Mouse (Mus musculus) CH12.LX (cell line): Measurements from ENCODE around the gene Nr0b2. TPM values are rescaled to one million over a fixed set of nuclear protein-coding genes. Genes with fewer than 3 reads are reported as not detected.

Source experiments
- DNase-seq: peaks from one replicate; pipeline ENCODE4 v3.0.0-alpha.2; 2013; ENCODE audit errors: extremely low read depth
- H3K27ac ChIP-seq: 2 replicates; pipeline ENCODE4 v1.5.1; 2012; ENCODE audit warnings: low read depth, mild to moderate bottlenecking, control low read depth, moderate library complexity; ENCODE audit not compliant: insufficient read depth
- H3K27me3 ChIP-seq: replicated peaks from 2 replicates; pipeline ENCODE3; 2012; ENCODE audit warnings: inconsistent platforms
- H3K36me3 ChIP-seq, 2 experiments: replicated peaks in 1 of 2; 2 replicates each; pipeline versions ENCODE3 to v1.6.1; 2012; ENCODE audit warnings: inconsistent platforms in 1 of 2, low read length in 1 of 2, mild to moderate bottlenecking in 1 of 2, mixed read lengths in 1 of 2, moderate library complexity in 1 of 2; ENCODE audit not compliant: control insufficient read depth in 1 of 2, insufficient read depth in 1 of 2
- H3K4me1 ChIP-seq, 2 experiments: 2 replicates each; pipeline ENCODE4 v1.6.1; 2012; ENCODE audit warnings: inconsistent platforms in 1 of 2, moderate library complexity in 1 of 2; ENCODE audit not compliant: insufficient read depth in 2 of 2, control insufficient read depth in 1 of 2
- H3K4me2 ChIP-seq: 2 replicates; pipeline ENCODE4 v1.6.1; 2012; ENCODE audit warnings: low read depth, mild to moderate bottlenecking, control low read depth; ENCODE audit not compliant: poor library complexity, insufficient read depth, severe bottlenecking
- H3K4me3 ChIP-seq, 3 experiments: fragments of 150-350 bp in 1 of 3; sonication (generic) in 1 of 3; replicated peaks in 1 of 3; 2 replicates each; pipeline versions ENCODE3 to v1.5.1; 2011 to 2012; ENCODE audit warnings: low read depth in 2 of 3, low read length in 2 of 3, mild to moderate bottlenecking in 2 of 3, moderate library complexity in 2 of 3, control low read depth in 1 of 3, improper control_type of control experiment in 1 of 3, inconsistent platforms in 1 of 3, mixed read lengths in 1 of 3; ENCODE audit not compliant: poor library complexity in 1 of 3
- H3K79me2 ChIP-seq: replicated peaks from 2 replicates; pipeline ENCODE4 v1.6.1; 2012; ENCODE audit warnings: mild to moderate bottlenecking, moderate library complexity; ENCODE audit not compliant: control insufficient read depth, poor library complexity, insufficient read depth, severe bottlenecking; ENCODE audit errors: extremely low read depth
- H3K9ac ChIP-seq: 2 replicates; pipeline ENCODE4 v1.6.1; 2012; ENCODE audit warnings: low read depth, mild to moderate bottlenecking, control low read depth, moderate library complexity; ENCODE audit not compliant: insufficient read depth
- H3K9me3 ChIP-seq: replicated peaks from 2 replicates; pipeline ENCODE3; 2012; ENCODE audit warnings: low read length, inconsistent platforms, mixed read lengths
- BHLHE40 ChIP-seq: IDR thresholded peaks from 2 replicates; pipeline ENCODE4 v1.6.1; 2011; ENCODE audit warnings: mild to moderate bottlenecking, low read depth, low read length, improper control_type of control experiment
- CTCF ChIP-seq, 2 experiments: IDR thresholded peaks in 1 of 2; conservative IDR thresholded peaks in 1 of 2; 2 replicates each; pipeline ENCODE4 v1.5.1; 2011 to 2012; ENCODE audit warnings: low read depth in 2 of 2, low read length in 2 of 2, improper control_type of control experiment in 1 of 2, inconsistent platforms in 1 of 2, mild to moderate bottlenecking in 1 of 2, moderate library complexity in 1 of 2
- E2F4 ChIP-seq: IDR thresholded peaks from 2 replicates; pipeline ENCODE4 v1.6.1; 2011; ENCODE audit warnings: low read depth, low read length, improper control_type of control experiment; ENCODE audit not compliant: insufficient replicate concordance
- ELF1 ChIP-seq: IDR thresholded peaks from 2 replicates; pipeline ENCODE4 v1.6.1; 2014; ENCODE audit warnings: low read depth, mild to moderate bottlenecking, inconsistent platforms, low read length, improper control_type of control experiment
- EP300 ChIP-seq: IDR thresholded peaks from 2 replicates; pipeline ENCODE4 v1.6.1; 2011; ENCODE audit warnings: low read length, improper control_type of control experiment
- ETS1 ChIP-seq: conservative IDR thresholded peaks from 2 replicates; pipeline ENCODE4 v1.6.1; 2012; ENCODE audit warnings: low read depth, mild to moderate bottlenecking, inconsistent platforms, low read length, improper control_type of control experiment, moderate library complexity
- GABPA ChIP-seq: IDR thresholded peaks from 2 replicates; pipeline ENCODE4 v1.6.1; 2012; ENCODE audit warnings: low read depth, low read length, improper control_type of control experiment, inconsistent platforms; ENCODE audit not compliant: insufficient replicate concordance
- IRF4 ChIP-seq: IDR thresholded peaks from 2 replicates; pipeline ENCODE4 v1.6.1; 2014; ENCODE audit warnings: low read depth, mild to moderate bottlenecking, inconsistent platforms, low read length, improper control_type of control experiment
- KAT2A ChIP-seq: IDR thresholded peaks from 2 replicates; pipeline ENCODE4 v1.6.1; 2012; ENCODE audit warnings: low read length, improper control_type of control experiment, inconsistent platforms; ENCODE audit not compliant: insufficient replicate concordance
- MAFK ChIP-seq: IDR thresholded peaks from 2 replicates; pipeline ENCODE4 v1.6.1; 2011; ENCODE audit warnings: low read length, improper control_type of control experiment; ENCODE audit not compliant: insufficient replicate concordance
- MAZ ChIP-seq: IDR thresholded peaks from 2 replicates; pipeline ENCODE4 v1.6.1; 2012; ENCODE audit warnings: low read depth, mild to moderate bottlenecking, inconsistent platforms, low read length, improper control_type of control experiment, moderate library complexity
- MXI1 ChIP-seq: IDR thresholded peaks from 2 replicates; pipeline ENCODE4 v1.6.1; 2011; ENCODE audit warnings: mild to moderate bottlenecking, low read depth, low read length, improper control_type of control experiment
- NRF1 ChIP-seq: IDR thresholded peaks from 2 replicates; pipeline ENCODE4 v1.6.1; 2014; ENCODE audit warnings: low read depth, mild to moderate bottlenecking, inconsistent platforms, low read length, improper control_type of control experiment, moderate library complexity
- POLR2A ChIP-seq: IDR thresholded peaks from 2 replicates; pipeline ENCODE4 v1.6.1; 2011; ENCODE audit warnings: low read depth, mild to moderate bottlenecking, improper control_type of control experiment, low read length
- POLR2AphosphoS2 ChIP-seq: IDR thresholded peaks from 2 replicates; pipeline ENCODE4 v1.6.1; 2011; ENCODE audit warnings: low read depth, low read length, improper control_type of control experiment
- RAD21 ChIP-seq: IDR thresholded peaks from 2 replicates; pipeline ENCODE4 v1.6.1; 2011; ENCODE audit warnings: low read depth, mild to moderate bottlenecking, low read length, improper control_type of control experiment, moderate library complexity
- SIN3A ChIP-seq: IDR thresholded peaks from 2 replicates; pipeline ENCODE4 v1.6.1; 2012; ENCODE audit warnings: low read length, improper control_type of control experiment, inconsistent platforms
- SMC3 ChIP-seq: IDR thresholded peaks from 2 replicates; pipeline ENCODE4 v1.6.1; 2011; ENCODE audit warnings: low read depth, low read length, improper control_type of control experiment
- TCF12 ChIP-seq: IDR thresholded peaks from 2 replicates; pipeline ENCODE4 v1.6.1; 2014; ENCODE audit warnings: low read depth, mild to moderate bottlenecking, inconsistent platforms, low read length, improper control_type of control experiment
- USF1 ChIP-seq: IDR thresholded peaks from 2 replicates; pipeline ENCODE4 v1.6.1; 2014; ENCODE audit warnings: low read depth, mild to moderate bottlenecking, inconsistent platforms, low read length, improper control_type of control experiment
- USF2 ChIP-seq: conservative IDR thresholded peaks from 2 replicates; pipeline ENCODE4 v1.6.1; 2011; ENCODE audit warnings: low read depth, low read length, improper control_type of control experiment
- ZC3H11A ChIP-seq: IDR thresholded peaks from 2 replicates; pipeline ENCODE4 v1.6.1; 2012; ENCODE audit warnings: low read depth, mild to moderate bottlenecking, inconsistent platforms, low read length, improper control_type of control experiment
- ZKSCAN1 ChIP-seq: IDR thresholded peaks from 2 replicates; pipeline ENCODE4 v1.6.1; 2012; ENCODE audit warnings: low read depth, inconsistent platforms, low read length, improper control_type of control experiment, borderline replicate concordance
- ZMIZ1 ChIP-seq: IDR thresholded peaks from 2 replicates; pipeline ENCODE4 v1.6.1; 2012; ENCODE audit warnings: low read depth, mild to moderate bottlenecking, inconsistent platforms, low read length, improper control_type of control experiment
- dilution Hi-C: fragments of 300-500 bp; cut with MboI; formaldehyde crosslinking; loops from 2 replicates; pipeline ENCODE4 v1.14.3; 2020; ENCODE audit warnings: low sequenced_read_pairs; ENCODE audit not compliant: extremely low pct_unique_long_range_greater_than_20kb, extremely low pct_ligation_motif_present
- in situ Hi-C: fragments of 300-500 bp; cut with MboI; formaldehyde crosslinking; loops from 3 replicates; pipeline ENCODE4 v1.14.3; 2019; ENCODE audit warnings: low sequenced_read_pairs, low pct_ligation_motif_present, low pct_unique_long_range_greater_than_20kb, mixed read lengths
- polyA plus RNA-seq: library from polyadenylated mRNA; unstranded; fragments of >175 nt; gene quantifications from 2 replicates; pipeline ENCODE4 v1.2.1, GENCODE M21; 2012; ENCODE audit warnings: low read depth; ENCODE audit not compliant: insufficient read length
- total RNA-seq, 2 experiments: library from RNA; depleted of rRNA; stranded (reverse); fragments of 300-350 nt in 1 of 2; fragments of >200 nt in 1 of 2; gene quantifications; 2 replicates each; pipeline ENCODE4 v1.2.3; 2012 to 2014

Nr0b2 gene
- total and polyA plus RNA-seq, 3 experiments = not detected

DNA sequence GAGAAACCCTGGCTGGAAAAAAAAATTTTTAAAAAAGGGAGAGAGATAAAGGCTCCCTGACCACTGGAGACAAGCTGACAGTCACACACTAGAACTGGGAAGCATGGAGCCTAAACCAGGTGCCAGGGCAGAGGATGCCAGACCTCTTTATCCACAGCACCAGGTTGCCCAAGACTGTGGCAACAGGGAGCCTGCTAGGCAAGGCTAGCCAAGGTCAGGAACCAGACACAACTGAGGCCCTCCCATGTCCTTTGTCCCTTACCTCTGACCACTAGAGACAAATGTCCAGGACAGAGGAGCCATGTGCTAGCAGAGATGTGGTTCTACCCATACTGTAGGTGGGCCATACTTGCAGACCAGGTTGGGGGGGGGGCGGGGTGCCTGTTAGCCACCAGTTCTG lies 1.1 kb upstream of the Nr0b2 start:
- H3K9me3 ChIP-seq = peaks cover 5% of the 10 kb centered on the region
- H3K9ac ChIP-seq = no peak overlapping the region
- TF ChIP-seq SMC3 (no peak), GABPA (no peak), EP300 (no peak), TCF12 (no peak), E2F4 (no peak), BHLHE40 (no peak), MXI1 (no peak), ELF1 (no peak), POLR2A (no peak), POLR2AphosphoS2 (no peak), MAZ (no peak), MAFK (no peak), CTCF (conservative IDR thresholded peaks at IDR 0.05 in 1 of 2, IDR thresholded peaks at IDR 0.05 in 1 of 2; ENCODE audit: low read depth in 2 of 2, low read length in 2 of 2) (no peak), ZKSCAN1 (no peak), ZMIZ1 (no peak), ZC3H11A (no peak), USF1 (no peak), SIN3A (no peak), IRF4 (no peak), NRF1 (no peak)
- H3K4me1 ChIP-seq = peaks cover 9 to 10% of the 10 kb centered on the region in 2 experiments
- no peak for DNase-seq
- in situ Hi-C loops = no loop called here
- peaks cover 10% of the 10 kb centered on the region for H3K27me3 ChIP-seq
- no peak overlapping the region for H3K4me2 ChIP-seq
- dilution Hi-C loops = no loop called here
- no peak overlapping the region for H3K4me3 ChIP-seq
- no peaks in the 10 kb centered on the region for H3K36me3 ChIP-seq
- no peaks in the 10 kb centered on the region for H3K79me2 ChIP-seq
- H3K27ac ChIP-seq = no peak overlapping the region

DNA sequence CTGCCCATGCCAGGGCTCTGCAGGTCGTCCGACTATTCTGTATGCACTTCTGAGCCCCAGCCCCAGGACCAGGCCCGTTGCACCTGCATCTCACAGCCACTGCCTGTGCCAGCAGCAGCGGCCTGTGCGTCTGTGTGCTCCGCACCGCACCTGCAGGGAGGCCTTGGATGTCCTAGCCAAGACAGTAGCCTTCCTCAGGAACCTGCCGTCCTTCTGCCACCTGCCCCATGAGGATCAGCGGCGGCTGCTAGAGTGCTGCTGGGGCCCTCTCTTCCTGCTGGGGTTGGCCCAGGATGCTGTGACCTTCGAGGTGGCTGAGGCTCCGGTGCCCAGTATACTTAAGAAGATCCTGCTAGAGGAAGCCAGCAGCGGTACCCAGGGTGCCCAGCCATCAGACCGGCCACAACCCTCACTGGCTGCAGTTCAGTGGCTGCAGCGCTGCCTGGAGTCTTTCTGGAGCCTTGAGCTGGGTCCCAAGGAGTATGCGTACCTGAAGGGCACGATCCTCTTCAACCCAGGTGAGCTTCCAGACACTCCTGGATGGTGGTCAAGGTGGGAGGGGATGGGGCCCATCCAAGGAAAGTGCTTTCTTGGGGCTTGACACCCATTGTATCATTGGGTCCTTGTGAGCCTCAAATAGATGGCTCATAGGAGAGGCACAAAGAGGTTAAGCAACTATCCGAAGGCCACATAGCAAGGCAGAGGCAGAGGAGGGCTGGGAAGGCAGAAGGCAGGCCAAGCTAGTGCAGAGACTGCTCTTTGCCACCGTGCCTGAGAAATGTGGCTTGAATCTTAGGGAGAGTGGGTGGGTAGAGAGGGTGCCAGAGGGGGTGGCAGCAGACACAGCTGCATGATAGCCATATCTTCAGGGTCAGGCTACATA lies 513 bp downstream of the Nr0b2 start:
- dilution Hi-C loops (no loop called here), in situ Hi-C loops (no loop called here)
- Histone ChIP-seq H3K79me2 (no peaks in the 10 kb centered on the region), H3K9me3 (peaks cover 5% of the 10 kb centered on the region), H3K4me2 (no peak overlapping the region), H3K9ac (no peak overlapping the region), H3K36me3 (no peaks in the 10 kb centered on the region), H3K27ac (no peak overlapping the region), H3K4me3 (no peak overlapping the region), H3K27me3 (peaks cover 19% of the 10 kb centered on the region), H3K4me1 (peaks cover 9 to 10% of the 10 kb centered on the region in 2 experiments)
- TF ChIP-seq ELF1 = no peak
- TF ChIP-seq ETS1 = no peak
- no peak for TF ChIP-seq GABPA
- no peak for TF ChIP-seq E2F4
- no peak for TF ChIP-seq KAT2A
- TF ChIP-seq IRF4 = no peak
- no peak for TF ChIP-seq POLR2AphosphoS2
- TF ChIP-seq CTCF (conservative IDR thresholded peaks at IDR 0.05 in 1 of 2, IDR thresholded peaks at IDR 0.05 in 1 of 2; ENCODE audit: low read depth in 2 of 2, low read length in 2 of 2) = no peak
- no peak for TF ChIP-seq ZMIZ1
- no peak for TF ChIP-seq RAD21
- no peak for TF ChIP-seq BHLHE40
- TF ChIP-seq TCF12 = no peak
- TF ChIP-seq MAFK = no peak
- TF ChIP-seq USF2 = no peak
- DNase-seq = no peak
